Mouse (Mus musculus): Measurements from ENCODE around the gene Ccdc120.

- TF ChIP-seq POLR2A (IDR thresholded peaks at IDR 0.05; ENCODE audit: low read depth, low read length) (no peak), CTCF (IDR thresholded peaks at IDR 0.05; ENCODE audit: extremely low read depth, insufficient read length, insufficient replicate concordance, low read depth, low read length) (no peak)
Measured at GRCm38 (mm10) chrX:7696520-7696919, 54.2 kb downstream of the Ccdc120 start.

All from small intestine, adult 2 months (tissue).